Mouse (Mus musculus) mature B cell (primary cell): ENCODE measurements around the gene Zfp639.

Source experiments
- in situ Hi-C: fragments of 300-500 bp; cut with MboI; formaldehyde crosslinking; loops from 2 replicates; pipeline ENCODE4 v1.14.3; 2019

Gene Zfp639

GRCm38 (mm10) chr3:32500346-32500745, 9.7 kb upstream of the Zfp639 start:
- in situ Hi-C loops: loop anchor here (10.0 to 25.0 kb wide), 4 partner anchors 46 to 1312 kb away; partner anchors contain the start of gene Actl6a

GRCm38 (mm10) chr3:32505841-32506240, 4.2 kb upstream of the Zfp639 start:
- in situ Hi-C loops: loop anchor here (10.0 to 25.0 kb wide), 4 partner anchors 51 to 1306 kb away; partner anchors contain the start of gene Actl6a

DNA sequence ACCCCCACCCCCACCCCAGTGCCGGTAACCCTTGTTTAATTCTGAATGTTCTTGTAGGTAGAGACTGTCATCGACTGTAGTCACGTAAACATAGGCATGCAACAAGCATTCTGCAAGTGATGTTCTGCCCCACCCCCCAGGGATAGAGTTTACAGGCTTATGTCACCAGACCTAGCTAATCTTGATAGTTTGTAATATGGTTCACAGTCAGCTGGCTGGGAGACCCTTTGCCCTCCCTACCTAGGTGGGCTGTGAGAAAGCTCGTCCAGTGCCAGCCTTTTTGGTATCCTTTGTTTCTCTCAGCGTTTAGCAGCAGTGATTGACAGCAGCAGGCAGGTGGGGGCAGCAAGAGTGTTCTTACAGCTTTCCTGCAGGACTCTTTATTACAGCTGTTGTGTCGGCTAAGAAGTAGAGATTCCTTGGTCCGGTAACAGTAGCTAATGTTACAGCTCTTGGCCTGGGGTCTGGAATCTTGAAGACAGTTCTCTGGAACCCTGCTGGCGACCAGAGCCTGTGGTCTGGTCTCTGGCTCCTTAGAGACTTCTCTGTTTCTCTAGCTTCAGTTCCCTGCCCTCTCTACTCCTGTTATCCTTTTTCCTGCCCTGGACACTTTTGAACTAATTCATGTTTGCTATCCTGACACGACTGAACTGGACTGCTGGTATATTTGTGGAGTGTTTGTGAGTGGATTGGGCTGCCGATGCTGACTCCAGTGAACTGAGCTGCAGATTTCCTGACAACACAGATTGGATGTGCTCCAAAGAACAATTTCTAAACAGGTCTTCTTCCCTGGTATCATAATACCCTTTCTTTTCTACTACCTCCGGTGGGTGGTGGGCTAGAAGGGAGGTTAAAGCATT, 3.5 kb upstream of the Zfp639 start:
- in situ Hi-C loops: loop anchor here (10.0 to 25.0 kb wide), 4 partner anchors 52 to 1306 kb away; partner anchors contain the start of gene Actl6a

- in situ Hi-C loops: loop anchor here (10.0 to 25.0 kb wide), 4 partner anchors 54 to 1304 kb away; partner anchors contain the start of gene Actl6a
Observed at GRCm38 (mm10) chr3:32508666-32509324, 1.3 kb upstream of the Zfp639 start.

- in situ Hi-C loops: loop anchor here (25.0 kb wide), 2 partner anchors 202 to 1302 kb away; partner anchors contain the start of gene Actl6a
Observed at GRCm38 (mm10) chr3:32510375-32511190, 524 bp downstream of the Zfp639 start.

- in situ Hi-C loops: loop anchor here (25.0 kb wide), 2 partner anchors 201 to 1301 kb away; partner anchors contain the start of gene Actl6a
Observed at GRCm38 (mm10) chr3:32511191-32511550, 1.1 kb downstream of the Zfp639 start.

GRCm38 (mm10) chr3:32512686-32513284, 2.7 kb downstream of the Zfp639 start:
- in situ Hi-C loops: loop anchor here (25.0 kb wide), 2 partner anchors 200 to 1300 kb away; partner anchors contain the start of gene Actl6a

DNA sequence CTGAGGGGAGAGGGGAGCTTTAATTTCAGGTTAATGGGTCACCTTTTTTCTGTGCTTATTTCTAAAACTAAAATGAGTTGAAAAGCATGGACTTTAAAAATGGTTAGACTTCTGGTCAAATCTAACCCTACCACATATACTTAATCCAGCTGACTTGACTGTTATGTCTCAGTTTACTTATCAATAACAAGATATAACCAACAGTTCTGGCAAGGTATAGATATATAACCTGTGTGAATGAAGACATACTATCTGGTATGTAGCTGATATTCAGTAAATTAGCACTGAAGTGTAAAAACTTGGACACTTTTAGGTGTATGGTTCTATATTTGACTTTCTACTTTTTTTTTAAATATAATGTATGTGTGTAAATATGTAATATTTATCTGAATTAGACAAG, 3.5 kb downstream of the Zfp639 start:
- in situ Hi-C loops: loop anchor here (25.0 kb wide), 2 partner anchors 199 to 1299 kb away; partner anchors contain the start of gene Actl6a

DNA sequence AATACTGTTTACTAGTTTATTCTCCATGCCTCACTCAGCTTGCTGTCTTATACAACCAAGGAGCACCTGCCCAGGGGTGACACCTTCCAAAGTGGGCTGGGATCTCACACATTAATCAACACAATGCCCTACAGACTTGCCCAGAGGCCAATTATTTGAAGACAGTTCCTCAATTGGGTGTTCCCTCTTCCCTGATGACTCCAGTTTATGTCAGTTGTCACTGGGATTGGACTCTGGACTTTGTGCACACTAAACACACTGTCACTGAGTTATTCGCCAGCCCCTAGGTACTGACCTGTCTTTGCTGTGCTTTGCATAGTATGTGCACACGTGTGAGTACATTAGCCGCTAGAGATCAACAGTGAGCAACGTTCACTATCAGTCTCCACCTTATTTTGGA, 17.1 kb downstream of the Zfp639 start:
- in situ Hi-C loops: no loop called here

- in situ Hi-C loops: no loop called here
Observed at GRCm38 (mm10) chr3:32529303-32529898, 19.3 kb downstream of the Zfp639 start, which contains the start of gene Mfn1. Gene Mfn1, plus strand, starts transcription at chr3:32529465.

- in situ Hi-C loops: no loop called here
Observed at GRCm38 (mm10) chr3:32530041-32530440, 20.0 kb downstream of the Zfp639 start.

GRCm38 (mm10) chr3:32535692-32536091, 25.6 kb downstream of the Zfp639 start:
- in situ Hi-C loops: no loop called here

DNA sequence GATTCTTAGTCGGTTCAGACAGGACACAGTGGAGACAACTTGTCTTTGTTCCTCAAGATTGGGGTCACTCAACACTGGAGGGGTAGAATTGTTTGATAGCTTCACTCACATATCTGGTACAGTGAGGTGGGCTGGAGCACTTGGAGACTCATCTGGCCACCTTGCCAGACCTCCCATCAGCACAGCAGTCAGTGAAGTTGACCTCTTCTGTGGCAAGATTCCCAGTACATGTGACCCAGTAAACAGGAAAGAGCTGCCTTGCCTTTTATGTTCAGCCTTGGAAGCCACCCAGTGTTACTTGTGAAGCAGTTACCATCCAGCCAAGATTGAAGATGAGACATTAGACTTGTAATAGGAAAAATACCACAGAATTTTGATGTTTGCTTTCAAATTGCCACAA, 27.5 kb downstream of the Zfp639 start:
- in situ Hi-C loops: no loop called here

- in situ Hi-C loops: no loop called here
Observed at GRCm38 (mm10) chr3:32538091-32538490, 28.0 kb downstream of the Zfp639 start.

- in situ Hi-C loops: no loop called here
Observed at GRCm38 (mm10) chr3:32553061-32553460, 43.0 kb downstream of the Zfp639 start.

- in situ Hi-C loops: no loop called here
Observed at GRCm38 (mm10) chr3:32563401-32563800, 53.3 kb downstream of the Zfp639 start.
